Mouse (Mus musculus): ENCODE measurements around the gene Cd200r1. TPM values are rescaled to one million over a fixed set of nuclear protein-coding genes. Genes with fewer than 3 reads are reported as not detected.
A peak's percentile ranks its signal among the peaks of the same experiment; 100 is the strongest.

The Cd200r1 gene
- 3.5 and 3.9 TPM in 2 replicates for polyA plus RNA-seq (2016; fragmentation: Nextera tagmentation; extraction: Ambion mirVana)

DNA sequence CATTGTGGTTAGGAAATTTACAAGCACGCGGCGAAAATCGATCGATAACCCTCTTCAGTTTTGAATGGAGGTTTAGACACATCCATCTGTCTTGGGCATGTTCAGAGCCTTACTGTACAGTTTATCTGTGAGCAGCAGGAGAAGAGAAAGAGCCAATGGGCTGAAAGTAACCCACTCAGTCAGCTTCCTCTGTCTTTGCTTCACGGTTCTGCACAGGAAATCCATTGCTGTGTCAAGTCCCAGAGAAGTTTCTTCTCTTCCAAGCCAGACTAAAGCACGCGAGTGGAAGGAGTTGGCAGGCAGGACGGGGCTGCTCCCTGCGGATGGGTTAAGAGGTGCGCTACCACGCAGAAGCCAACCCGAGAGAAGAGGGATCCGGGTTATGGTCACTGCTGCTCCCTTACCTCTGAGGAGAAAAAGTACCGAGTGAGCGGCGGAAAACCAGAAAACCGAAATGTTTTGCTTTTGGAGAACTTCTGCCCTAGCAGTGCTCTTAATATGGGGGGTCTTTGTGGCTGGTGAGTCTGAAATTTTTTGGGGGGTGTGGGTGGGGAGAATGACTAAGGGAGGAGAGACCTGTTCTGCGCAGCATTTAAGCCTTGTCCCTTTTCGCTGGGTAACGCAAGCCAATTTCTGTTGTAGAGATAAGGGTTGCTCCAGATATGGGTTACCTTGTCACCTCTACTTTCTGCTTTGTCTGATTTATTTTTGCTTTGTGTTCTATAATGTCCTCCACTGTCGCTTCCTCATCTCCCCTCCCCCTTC lies at the start of gene Cd200r1:
Gene Cd200r1 (plus strand): TSS at position 182 of the 765 bp plus-strand sequence.
- Histone ChIP-seq H3K27me3 (replicated peaks) (no peaks in the 10 kb centered on the region), H3K9me3 (replicated peaks) (no peaks in the 10 kb centered on the region), H3K4me1 (peaks cover 30% of the 10 kb centered on the region; the same call in 1 of the 2 replicates), H3K4me3 (peak within 1 kb of the TSS; percentile 58), H3K36me3 (no peaks in the 10 kb centered on the region), H3K9ac (peak within 1 kb of the TSS; percentile 58), H3K4me2 (peak within 1 kb of the TSS; percentile 71), H3K27ac (peak within 1 kb of the TSS; percentile 54)
- 17% methylated on average over 22 of the region's 22 CpGs for WGBS (ENCODE audit: insufficient replicate concordance)
- ATAC-seq, result peak; percentile 84

DNA sequence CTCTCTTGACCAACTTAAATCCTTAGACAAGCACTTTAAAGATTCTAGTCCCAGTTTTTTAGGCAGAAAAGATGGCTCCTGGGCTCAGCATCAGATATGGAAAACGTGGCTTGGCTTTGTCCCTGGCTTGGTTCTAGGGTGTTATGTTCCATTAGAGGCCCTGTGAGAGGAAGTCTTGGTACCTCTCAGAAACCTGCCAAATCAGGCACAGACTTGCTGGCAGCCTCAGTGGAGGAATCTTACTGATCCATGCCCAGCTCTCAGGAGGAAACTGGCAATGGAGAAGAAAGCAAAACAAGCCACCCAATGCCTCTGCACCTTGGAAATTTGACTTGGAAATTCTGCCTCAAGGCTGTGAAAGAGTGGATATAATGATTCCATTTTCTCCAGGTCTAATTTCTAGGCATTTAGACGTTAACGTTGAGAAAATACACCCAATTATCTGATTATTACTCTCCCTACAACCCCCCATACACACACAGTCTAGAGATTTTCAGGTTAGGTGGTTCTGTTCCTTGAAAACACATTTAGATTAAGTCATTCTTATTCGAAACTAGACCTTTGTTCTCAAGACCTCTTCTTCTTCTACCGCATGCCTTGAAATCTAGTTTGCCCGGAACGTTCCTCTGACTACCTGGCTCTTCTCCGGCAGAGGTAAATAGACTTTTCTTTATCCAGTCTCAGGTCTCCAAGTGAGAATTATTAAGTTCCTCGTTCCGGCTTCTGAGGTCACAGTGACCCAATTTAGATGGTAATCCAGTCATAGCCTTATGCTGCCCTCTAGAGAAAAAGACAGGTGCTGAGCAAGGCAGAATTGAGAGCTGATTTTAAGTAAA lies 49.0 kb upstream of the Cd200r1 start:
- no peak for ATAC-seq
- no peak overlapping the region for H3K27ac ChIP-seq
- 47% methylated on average over 10 of the region's 10 CpGs for WGBS (ENCODE audit: insufficient replicate concordance)
- no peak overlapping the region for H3K4me2 ChIP-seq
- no peaks in the 10 kb centered on the region for H3K9me3 ChIP-seq (replicated peaks)
- no peak overlapping the region for H3K4me3 ChIP-seq
- no peaks in the 10 kb centered on the region for H3K4me1 ChIP-seq
- H3K36me3 ChIP-seq, result peaks cover 7% of the 10 kb centered on the region; the same call in 1 of the 2 replicates
- no peaks in the 10 kb centered on the region for H3K27me3 ChIP-seq (replicated peaks)
- no peak overlapping the region for H3K9ac ChIP-seq

DNA sequence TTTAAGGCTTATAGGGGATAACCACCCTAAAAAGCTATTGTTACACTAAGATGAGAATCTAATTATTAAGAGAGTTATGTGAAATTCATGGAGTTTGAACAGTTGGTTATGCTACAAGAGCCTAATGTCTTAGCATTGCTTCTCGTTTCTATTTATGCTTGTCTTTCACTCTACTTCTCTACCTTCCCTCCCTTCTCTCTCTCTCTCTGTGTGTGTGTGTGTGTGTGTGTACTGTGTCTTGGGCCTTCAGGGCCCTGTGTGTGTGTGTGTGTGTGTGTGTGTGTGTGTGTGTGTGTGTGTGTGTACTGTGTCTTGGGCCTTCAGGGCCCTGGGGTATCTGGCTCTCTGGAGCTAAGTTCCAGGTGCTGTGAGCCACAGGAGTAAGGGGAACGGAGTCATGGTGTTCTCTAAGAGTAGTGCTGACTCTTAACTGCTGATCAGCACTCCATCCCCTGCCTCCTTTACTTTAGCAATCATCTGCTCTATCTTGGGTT lies 48.3 kb upstream of the Cd200r1 start:
- Histone ChIP-seq H3K27me3 (replicated peaks) (no peaks in the 10 kb centered on the region), H3K27ac (no peak overlapping the region), H3K9ac (no peak overlapping the region), H3K4me3 (no peak overlapping the region), H3K4me1 (no peaks in the 10 kb centered on the region), H3K4me2 (no peak overlapping the region), H3K36me3 (peaks cover 7% of the 10 kb centered on the region; the same call in 1 of the 2 replicates), H3K9me3 (replicated peaks) (no peaks in the 10 kb centered on the region)
- WGBS (ENCODE audit: insufficient replicate concordance), result 58% methylated on average over 2 of the region's 2 CpGs
- no peak for ATAC-seq

DNA sequence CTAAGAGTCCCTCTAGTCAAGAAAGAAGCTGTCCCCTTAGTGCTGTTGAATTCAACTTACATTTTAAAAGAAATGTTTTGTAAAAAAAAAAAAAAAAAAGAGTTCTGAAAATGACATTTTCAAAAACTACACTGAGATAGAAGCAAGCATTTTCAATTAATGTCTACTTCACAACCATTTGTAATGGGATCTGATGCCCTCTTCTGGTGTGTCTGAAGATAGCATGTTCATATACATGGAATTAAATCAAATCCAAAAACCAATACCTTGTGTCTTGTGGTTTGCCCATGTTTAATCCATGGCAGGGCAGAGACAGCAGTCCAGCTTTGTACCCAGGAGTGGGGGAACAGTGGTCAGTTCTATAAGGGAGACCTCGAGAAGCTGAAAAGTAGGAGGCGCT lies 47.7 kb upstream of the Cd200r1 start:
- ATAC-seq, result no peak
- Histone ChIP-seq H3K9ac (no peak overlapping the region), H3K4me1 (peaks cover 6% of the 10 kb centered on the region), H3K4me3 (no peak overlapping the region), H3K36me3 (peaks cover 7% of the 10 kb centered on the region; the same call in 1 of the 2 replicates), H3K27me3 (replicated peaks) (no peaks in the 10 kb centered on the region), H3K9me3 (replicated peaks) (no peaks in the 10 kb centered on the region), H3K27ac (no peak overlapping the region), H3K4me2 (no peak overlapping the region)
- 60% methylated on average over 2 of the region's 2 CpGs for WGBS (ENCODE audit: insufficient replicate concordance)

DNA sequence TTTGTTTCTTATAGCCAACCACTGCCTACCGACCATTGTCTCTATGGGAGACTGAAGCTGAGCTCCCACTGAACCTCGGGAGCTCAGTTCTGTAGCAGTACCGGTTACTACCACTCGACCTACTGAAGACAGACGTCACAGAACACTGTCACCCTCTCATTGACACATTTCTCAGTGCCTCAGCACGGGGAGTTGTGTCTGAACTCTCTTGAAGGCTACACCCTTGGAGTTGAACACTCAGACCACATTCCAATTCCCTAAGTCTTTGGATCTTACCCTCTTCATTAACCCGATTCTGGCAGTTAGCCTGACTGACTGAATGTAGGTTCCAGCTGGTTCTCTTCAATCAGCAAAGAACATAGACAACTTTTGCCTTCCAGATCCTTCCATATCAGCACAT lies 46.2 kb upstream of the Cd200r1 start:
- H3K36me3 ChIP-seq, result peaks cover 7% of the 10 kb centered on the region; the same call in 1 of the 2 replicates
- H3K27ac ChIP-seq, result no peak overlapping the region
- WGBS (ENCODE audit: insufficient replicate concordance), result 70% methylated on average over 7 of the region's 7 CpGs
- no peak overlapping the region for H3K4me2 ChIP-seq
- H3K9me3 ChIP-seq (replicated peaks), result no peaks in the 10 kb centered on the region
- no peaks in the 10 kb centered on the region for H3K27me3 ChIP-seq (replicated peaks)
- no peak overlapping the region for H3K9ac ChIP-seq
- no peak overlapping the region for H3K4me3 ChIP-seq
- H3K4me1 ChIP-seq, result peaks cover 16% of the 10 kb centered on the region
- no peak for ATAC-seq

DNA sequence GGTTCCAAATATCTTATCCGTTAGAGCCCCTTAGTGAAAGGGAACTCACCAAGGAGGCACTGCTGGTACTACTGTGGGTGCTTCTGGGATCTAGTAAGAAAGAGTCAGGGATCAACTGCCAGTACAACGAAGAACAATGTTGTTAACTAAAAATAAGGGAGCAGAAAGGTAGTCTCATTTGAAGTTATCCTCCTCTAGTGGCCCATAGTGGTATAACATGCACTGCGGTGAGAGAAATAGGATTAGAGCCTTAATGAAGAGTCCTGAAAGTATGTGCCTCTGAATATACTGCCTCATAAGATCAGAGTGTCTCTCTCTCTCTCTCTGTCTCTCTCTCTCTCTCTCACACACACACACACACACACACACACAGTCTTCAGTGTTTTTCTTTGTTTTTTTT lies 45.0 kb upstream of the Cd200r1 start:
- Histone ChIP-seq H3K4me2 (no peak overlapping the region), H3K9ac (no peak overlapping the region), H3K4me1 (peaks cover 22% of the 10 kb centered on the region), H3K27ac (no peak overlapping the region), H3K27me3 (replicated peaks) (no peaks in the 10 kb centered on the region), H3K36me3 (peaks cover 7% of the 10 kb centered on the region; the same call in 1 of the 2 replicates), H3K4me3 (no peak overlapping the region), H3K9me3 (replicated peaks) (no peaks in the 10 kb centered on the region)
- 67% methylated on average over 3 of the region's 3 CpGs for WGBS (ENCODE audit: insufficient replicate concordance)
- no peak for ATAC-seq

DNA sequence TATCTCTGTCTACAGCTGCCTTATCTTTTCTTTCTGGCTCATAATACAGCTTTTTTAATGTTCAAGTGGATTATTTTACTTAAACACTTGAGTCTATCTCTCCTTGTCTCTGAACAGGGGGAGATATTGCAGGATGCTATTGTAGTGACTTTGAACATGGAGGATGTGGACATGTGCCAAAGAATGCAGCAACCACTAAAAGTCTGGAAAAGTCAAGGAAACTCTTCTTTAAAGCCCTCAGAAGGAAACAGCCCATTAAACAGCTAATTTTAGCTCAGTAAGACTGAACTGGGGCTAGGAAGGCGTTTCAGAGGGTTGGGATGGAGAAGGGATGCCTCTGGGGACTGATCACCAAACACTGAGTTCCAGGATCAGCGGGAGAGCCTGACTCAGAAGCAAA lies 42.9 kb upstream of the Cd200r1 start:
- ATAC-seq, result no peak
- no peaks in the 10 kb centered on the region for H3K27me3 ChIP-seq (replicated peaks)
- H3K4me3 ChIP-seq, result no peak overlapping the region
- no peak overlapping the region for H3K9ac ChIP-seq
- peaks cover 16% of the 10 kb centered on the region for H3K36me3 ChIP-seq
- H3K9me3 ChIP-seq (replicated peaks), result no peaks in the 10 kb centered on the region
- H3K4me1 ChIP-seq, result peaks cover 43% of the 10 kb centered on the region
- H3K27ac ChIP-seq, result 0 out of 2 replicates have a peak overlapping the region, but pooled peaks have one; percentile 48
- WGBS (ENCODE audit: insufficient replicate concordance), result 89% methylated on average over 2 of the region's 2 CpGs
- peak overlapping the region; percentile 90; the same call in 1 of the 2 replicates for H3K4me2 ChIP-seq

DNA sequence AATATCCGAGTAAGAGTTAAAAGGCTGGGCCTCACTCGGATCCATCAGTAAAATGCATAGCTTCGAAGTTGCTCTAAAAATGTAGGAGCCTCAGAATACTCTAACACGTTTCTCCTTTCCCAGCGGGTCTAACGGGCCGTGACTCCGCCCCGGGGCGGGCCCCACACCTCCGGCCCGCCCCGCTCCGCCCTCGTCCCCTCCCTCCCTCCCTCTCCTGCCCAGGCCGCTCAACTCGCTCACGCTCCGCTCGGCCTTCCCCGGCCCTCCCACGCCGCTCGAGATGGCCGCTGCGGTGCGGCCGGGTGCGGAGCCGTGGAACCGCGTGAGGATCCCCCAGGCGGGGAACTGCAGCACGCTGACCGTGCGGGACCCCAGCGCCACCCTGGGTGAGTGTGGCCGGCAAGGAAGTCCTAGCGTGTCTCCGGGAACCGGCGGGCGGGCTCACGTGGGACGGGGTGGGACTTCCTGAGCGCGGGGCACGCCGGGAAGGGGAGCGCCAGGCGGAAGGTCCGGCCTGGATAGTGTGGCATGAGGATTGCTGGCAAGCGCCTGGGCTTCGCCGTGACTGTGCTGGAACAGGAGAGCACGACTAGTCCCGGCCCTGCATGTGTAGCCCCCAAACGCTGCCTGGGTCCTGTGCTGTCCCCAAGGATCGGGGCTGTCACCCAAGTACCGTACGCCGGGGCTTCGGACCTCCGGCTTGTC lies 41.3 kb upstream of the Cd200r1 start, which contains the start of gene Nepro:
Gene Nepro (plus strand): TSS at position 219 of the 705 bp plus-strand sequence.
- H3K9ac ChIP-seq, result peak within 1 kb of the TSS; percentile 85
- peak within 1 kb of the TSS; percentile 90 for H3K4me2 ChIP-seq
- 1% methylated on average over 61 of the region's 64 CpGs for WGBS (ENCODE audit: insufficient replicate concordance)
- ATAC-seq, result peak; percentile 98
- H3K27me3 ChIP-seq (replicated peaks), result no peaks in the 10 kb centered on the region
- H3K4me3 ChIP-seq, result peak within 1 kb of the TSS; percentile 74
- H3K9me3 ChIP-seq (replicated peaks), result no peaks in the 10 kb centered on the region
- peak within 1 kb of the TSS; percentile 84 for H3K27ac ChIP-seq
- peaks cover 28% of the 10 kb centered on the region for H3K36me3 ChIP-seq
- H3K4me1 ChIP-seq, result peaks cover 47% of the 10 kb centered on the region

DNA sequence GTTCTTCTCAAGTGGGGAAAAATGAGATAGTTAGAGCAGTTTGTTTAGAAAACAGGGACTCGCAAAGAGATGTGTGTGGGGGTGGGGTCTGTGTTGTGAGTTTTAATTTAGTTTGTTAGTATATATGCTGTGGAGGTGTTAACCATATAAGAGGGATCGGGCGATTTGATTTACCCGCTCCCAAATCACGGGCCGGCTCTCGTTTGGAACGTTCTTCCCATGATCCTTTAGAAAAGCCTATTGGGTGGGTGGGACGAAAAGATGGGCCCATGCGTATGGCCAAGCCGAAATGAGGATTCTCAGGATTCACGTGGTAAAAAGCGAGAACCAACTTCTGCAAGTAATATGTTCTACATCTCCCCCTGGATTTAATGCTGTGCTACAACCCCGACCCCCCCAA lies 40.7 kb upstream of the Cd200r1 start:
- no peaks in the 10 kb centered on the region for H3K27me3 ChIP-seq (replicated peaks)
- peaks cover 47% of the 10 kb centered on the region for H3K4me1 ChIP-seq
- H3K9me3 ChIP-seq (replicated peaks), result no peaks in the 10 kb centered on the region
- peak overlapping the region; percentile 74 for H3K4me3 ChIP-seq
- peaks cover 32% of the 10 kb centered on the region for H3K36me3 ChIP-seq
- H3K27ac ChIP-seq, result peak overlapping the region; percentile 84
- peak overlapping the region; percentile 85 for H3K9ac ChIP-seq
- ATAC-seq, result no peak
- 0% methylated on average over 14 of the region's 14 CpGs for WGBS (ENCODE audit: insufficient replicate concordance)
- H3K4me2 ChIP-seq, result peak overlapping the region; percentile 90

DNA sequence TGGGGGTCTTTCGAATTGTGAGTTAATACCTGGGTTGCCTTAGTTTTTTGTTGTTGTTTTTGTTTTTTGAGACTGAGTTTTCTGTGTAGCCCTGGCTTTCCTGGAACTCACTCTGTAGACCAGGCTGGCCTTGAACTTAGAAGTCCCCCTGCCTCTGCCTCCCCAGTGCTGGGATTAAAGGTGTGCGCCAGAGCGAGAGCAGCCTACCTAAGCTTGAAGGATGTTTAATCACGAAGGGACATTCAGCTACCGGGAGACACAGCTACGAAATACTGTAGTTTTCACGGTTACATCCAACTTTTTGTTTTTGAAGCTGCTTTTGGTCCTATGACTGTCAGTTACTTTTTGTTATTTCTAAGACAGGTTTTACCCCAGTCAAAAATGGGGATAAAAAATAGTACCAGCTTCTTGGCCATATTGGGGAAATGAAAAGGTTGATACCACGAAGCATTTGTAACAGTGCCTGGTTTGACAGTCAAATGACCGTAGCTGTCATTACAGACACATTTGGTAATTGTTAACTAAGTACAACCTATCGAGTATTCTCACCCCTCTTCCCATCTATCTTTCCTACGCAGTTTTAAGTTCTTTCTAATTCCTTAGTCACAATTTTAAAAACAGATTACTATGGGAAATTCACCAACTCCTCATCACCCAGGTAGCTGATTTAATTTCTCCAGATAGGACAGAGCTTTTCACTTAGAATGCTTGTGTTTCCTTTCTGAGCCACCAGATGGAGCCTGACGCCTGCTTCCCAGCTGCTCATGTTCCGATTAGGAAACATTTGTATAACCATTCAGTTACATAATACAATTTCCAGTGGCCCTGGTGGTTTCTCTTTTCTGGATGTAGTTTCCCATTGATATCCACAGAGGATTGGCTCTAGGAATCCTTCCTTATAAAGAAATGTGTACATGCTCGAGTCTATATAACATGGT lies 40.0 kb upstream of the Cd200r1 start:
- H3K4me1 ChIP-seq, result peaks cover 47% of the 10 kb centered on the region
- H3K9me3 ChIP-seq (replicated peaks), result no peaks in the 10 kb centered on the region
- H3K4me3 ChIP-seq, result peak overlapping the region; percentile 74
- no peaks in the 10 kb centered on the region for H3K27me3 ChIP-seq (replicated peaks)
- H3K27ac ChIP-seq, result peak overlapping the region; percentile 84
- 27% methylated on average over 14 of the region's 14 CpGs for WGBS (ENCODE audit: insufficient replicate concordance)
- H3K36me3 ChIP-seq, result peaks cover 35% of the 10 kb centered on the region
- H3K9ac ChIP-seq, result peak overlapping the region; percentile 85
- peak overlapping the region; percentile 90 for H3K4me2 ChIP-seq
- no peak for ATAC-seq

All from liver, embryonic 12.5 days (tissue).